Mouse (Mus musculus): ENCODE data around the gene Rprd1b.

The Rprd1b gene

DNA sequence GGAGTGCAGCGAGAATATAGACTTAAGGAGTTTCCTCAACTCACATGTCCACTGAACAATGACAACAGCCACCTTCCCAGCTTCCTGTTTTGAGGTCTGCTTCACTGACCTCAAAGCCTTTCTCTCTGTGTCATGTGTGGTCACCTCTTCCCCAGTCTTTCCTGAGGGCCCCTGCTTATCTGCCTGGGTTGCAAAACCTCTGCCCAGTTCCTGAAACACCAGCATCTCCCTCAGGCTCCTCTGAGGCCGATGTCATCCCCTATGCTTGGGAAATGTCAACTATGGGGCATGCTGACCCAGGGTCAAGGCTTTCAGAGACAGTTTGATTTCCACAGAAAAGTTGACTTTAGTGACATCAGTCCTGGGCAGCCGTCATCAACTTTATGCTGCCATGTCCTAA, 147.1 kb downstream of the Rprd1b start:
- in situ Hi-C loops (cut with MboI): no loop called here

DNA sequence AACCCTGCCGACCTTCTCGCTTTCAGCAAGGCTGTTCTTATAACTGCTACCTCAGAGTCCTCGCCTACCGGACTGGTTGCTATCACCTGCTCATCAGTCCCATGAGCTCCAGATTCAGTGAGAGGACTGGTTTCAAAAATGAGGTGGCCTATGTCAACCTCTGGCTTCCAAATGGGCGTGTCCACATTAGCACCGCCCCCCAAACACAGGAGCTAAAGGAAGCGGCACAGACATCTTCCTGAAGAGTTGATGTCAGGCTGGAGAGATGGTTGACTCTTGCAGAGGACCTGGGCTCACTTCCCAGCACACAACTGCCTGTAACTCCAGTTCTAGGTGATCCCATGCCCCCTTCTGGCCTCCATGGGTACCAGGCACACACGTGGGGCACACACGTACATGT, 148.5 kb downstream of the Rprd1b start:
- in situ Hi-C loops (cut with MboI): no loop called here

DNA sequence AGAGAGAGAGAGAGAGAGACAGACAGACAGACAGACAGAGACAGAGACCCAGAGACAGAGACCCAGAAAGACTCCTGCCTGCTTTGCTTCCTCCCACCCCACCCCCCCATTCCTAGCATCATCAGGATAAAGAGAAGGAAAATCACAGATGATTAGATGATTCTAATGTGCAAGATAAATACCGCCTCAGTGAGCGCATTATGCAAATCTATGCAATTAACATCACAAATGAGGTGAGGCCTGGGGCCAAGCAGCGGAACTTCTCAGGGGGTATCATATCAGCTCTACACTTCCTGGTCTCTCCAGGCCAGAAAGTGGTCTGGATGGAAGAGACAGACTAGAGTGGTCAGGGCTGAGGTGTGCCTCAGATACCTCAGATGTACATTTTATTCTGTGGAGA, 149.3 kb downstream of the Rprd1b start:
- in situ Hi-C loops (cut with MboI): no loop called here

DNA sequence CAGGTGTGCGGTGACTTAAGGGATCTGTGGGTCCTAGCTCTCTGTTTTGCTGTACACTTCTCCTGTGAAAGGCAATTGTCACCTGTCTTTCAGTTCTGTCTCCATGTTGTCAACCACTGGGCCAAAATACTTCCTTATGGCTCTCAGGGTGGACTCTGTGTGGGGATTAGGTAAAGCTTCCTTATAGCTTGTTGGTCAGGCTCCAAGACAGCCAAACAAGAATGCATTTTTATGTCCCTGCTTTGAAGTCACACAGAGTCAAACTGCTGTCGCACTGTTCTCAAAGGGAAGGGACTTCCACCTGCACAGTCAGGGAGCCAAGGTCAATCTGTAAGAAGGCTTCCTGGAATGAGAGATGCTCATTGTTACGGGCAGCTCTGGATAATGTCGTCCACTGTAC, 149.8 kb downstream of the Rprd1b start:
- in situ Hi-C loops (cut with MboI): no loop called here

DNA sequence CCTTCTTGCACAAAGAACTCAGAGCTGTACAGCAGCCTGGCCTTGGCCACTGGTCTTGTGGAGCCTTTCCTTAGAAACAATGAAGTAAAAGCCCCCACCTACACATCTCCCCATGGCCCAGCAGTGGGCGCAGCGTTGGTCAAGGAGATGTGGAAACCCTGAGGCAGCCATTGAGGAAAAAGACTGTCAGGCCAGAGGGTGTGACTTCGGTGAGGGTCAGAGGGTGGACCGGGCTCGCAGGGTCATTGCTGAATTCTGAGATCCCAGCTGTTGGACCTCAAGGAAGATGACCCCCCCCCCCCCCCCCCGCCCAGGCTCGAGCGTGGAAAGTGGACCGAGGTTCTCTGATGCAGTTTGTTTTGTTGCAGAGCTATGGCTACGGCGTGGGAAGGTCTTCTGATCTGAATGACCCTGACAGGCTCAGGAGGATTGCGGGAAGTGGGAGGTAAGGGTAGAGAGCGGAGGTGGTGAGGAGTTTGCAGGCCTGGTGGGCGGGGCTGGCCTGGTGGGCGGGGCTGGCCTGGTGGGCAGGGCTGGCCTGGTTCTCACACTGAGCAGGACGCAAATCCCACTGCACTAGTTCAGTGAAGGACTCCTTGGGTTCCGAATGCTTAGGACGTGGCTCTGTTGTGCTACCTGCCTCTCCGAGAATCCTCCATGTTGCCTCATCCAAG, 150.5 kb downstream of the Rprd1b start:
- in situ Hi-C loops (cut with MboI): no loop called here

DNA sequence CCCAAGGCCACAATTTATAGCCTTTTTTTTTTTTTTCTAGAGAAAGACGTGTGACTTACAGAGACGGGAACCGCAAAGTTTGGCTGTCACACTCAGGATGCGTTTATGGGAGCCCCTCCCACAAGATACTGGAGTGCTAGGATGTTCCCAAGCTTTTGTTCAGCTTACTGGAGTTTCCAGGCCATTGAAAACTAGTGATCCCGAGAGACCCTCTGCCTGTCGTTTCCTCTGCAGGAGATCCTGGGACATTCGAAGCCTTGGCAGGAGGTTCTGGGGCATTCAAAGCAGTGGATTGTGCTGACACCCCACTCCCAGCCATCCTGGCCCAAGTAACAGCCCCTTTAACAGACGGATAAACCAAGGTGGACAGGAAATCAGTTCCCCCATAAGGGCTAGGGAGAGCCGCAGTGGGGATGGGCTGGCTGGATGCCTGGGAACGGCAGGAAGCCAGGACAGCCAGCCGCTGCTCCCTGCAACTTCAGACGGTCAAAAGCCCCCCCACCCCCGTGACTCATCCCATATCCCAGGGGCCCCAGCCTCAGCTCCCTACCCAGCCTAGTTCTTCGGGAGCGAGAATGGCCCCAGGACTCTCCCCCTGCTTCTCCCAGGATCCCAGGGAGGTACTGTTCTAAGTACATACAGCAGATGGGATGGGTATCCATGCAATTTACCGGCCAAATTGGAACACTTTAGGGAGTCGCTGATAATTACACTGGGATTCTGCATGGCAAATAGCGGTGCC, 151.2 kb downstream of the Rprd1b start:
- in situ Hi-C loops (cut with MboI): no loop called here

DNA sequence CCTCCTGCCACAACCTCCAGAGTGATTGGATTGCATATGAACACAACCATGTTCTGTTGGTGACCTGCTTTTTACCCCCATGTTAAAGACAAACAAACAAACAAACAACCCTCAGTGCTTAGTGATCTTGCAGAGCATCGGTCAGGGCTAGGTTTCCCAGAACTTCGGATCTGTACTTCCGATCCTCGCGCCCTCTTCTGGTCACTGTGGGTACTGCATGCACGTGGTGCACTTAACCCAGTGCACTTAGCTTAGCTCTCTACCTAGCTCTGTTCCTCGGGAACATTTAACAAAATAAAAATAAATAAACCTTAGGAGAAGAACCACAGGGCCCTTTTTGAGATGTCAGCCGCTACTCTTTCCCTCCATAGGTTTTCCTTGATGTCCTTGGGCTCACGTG, 152.5 kb downstream of the Rprd1b start:
- in situ Hi-C loops (cut with MboI): no loop called here

All from mature B cell (primary cell).